Mouse (Mus musculus) T-helper 17 cell (primary cell): Measurements from ENCODE around the gene Nrxn2.

Experiments
- in situ Hi-C, 2 experiments: fragments of 300-600 bp; cut with MboI, MseI; formaldehyde crosslinking; loops; 1 replicate in 1 of 2; 2 replicates in 1 of 2; pipeline ENCODE4 v1.15.1; 2025; ENCODE audit warnings: high pct_unique_total_duplicates in 2 of 2

The Nrxn2 gene

GRCm38 (mm10) chr19:6533290-6534117 lies 115.0 kb downstream of the Nrxn2 start:
- in situ Hi-C loops, result no loop called here

- in situ Hi-C loops, result no loop called here
These were observed 115.5 kb downstream of the Nrxn2 start for GRCm38 (mm10) chr19:6534118-6534415.

GRCm38 (mm10) chr19:6536201-6536600 lies 117.7 kb downstream of the Nrxn2 start:
- in situ Hi-C loops, result no loop called here

- in situ Hi-C loops, result no loop called here
These were observed 118.2 kb downstream of the Nrxn2 start for GRCm38 (mm10) chr19:6536696-6537095.

GRCm38 (mm10) chr19:6537526-6537925 lies 119.0 kb downstream of the Nrxn2 start:
- in situ Hi-C loops, result no loop called here

- in situ Hi-C loops, result no loop called here
These were observed 120.0 kb downstream of the Nrxn2 start for GRCm38 (mm10) chr19:6538546-6538945.

GRCm38 (mm10) chr19:6539592-6539991 lies 121.1 kb downstream of the Nrxn2 start:
- in situ Hi-C loops, result no loop called here

- in situ Hi-C loops, result no loop called here
These were observed 121.7 kb downstream of the Nrxn2 start for GRCm38 (mm10) chr19:6540191-6540590.

GRCm38 (mm10) chr19:6541521-6541920 lies 123.0 kb downstream of the Nrxn2 start:
- in situ Hi-C loops, result no loop called here

GRCm38 (mm10) chr19:6542367-6543034 lies 124.0 kb downstream of the Nrxn2 start, which contains the start of gene Slc22a12:
Gene Slc22a12 (minus strand): TSS chr19:6543032.
- in situ Hi-C loops, result no loop called here

- in situ Hi-C loops, result no loop called here
These were observed 124.5 kb downstream of the Nrxn2 start for GRCm38 (mm10) chr19:6543035-6543383.

- in situ Hi-C loops, result no loop called here
These were observed 125.0 kb downstream of the Nrxn2 start for GRCm38 (mm10) chr19:6543518-6543917.

- in situ Hi-C loops, result loop anchor here in 1 of 2 experiments (5.0 kb wide), 1 partner anchor 52 kb away; no protein-coding TSS in a partner anchor
These were observed 126.2 kb downstream of the Nrxn2 start for GRCm38 (mm10) chr19:6544712-6545111.

- in situ Hi-C loops, result loop anchor here in 1 of 2 experiments (5.0 kb wide), 1 partner anchor 53 kb away; no protein-coding TSS in a partner anchor
These were observed 127.0 kb downstream of the Nrxn2 start for GRCm38 (mm10) chr19:6545481-6545880.

GRCm38 (mm10) chr19:6546096-6546495 lies 127.6 kb downstream of the Nrxn2 start:
- in situ Hi-C loops, result loop anchor here in 1 of 2 experiments (5.0 kb wide), 1 partner anchor 54 kb away; no protein-coding TSS in a partner anchor

- in situ Hi-C loops, result loop anchor here in 1 of 2 experiments (5.0 kb wide), 1 partner anchor 56 kb away; no protein-coding TSS in a partner anchor
These were observed 129.3 kb downstream of the Nrxn2 start for GRCm38 (mm10) chr19:6547801-6548200.

- in situ Hi-C loops, result loop anchor here in 1 of 2 experiments (5.0 kb wide), 1 partner anchor 56 kb away; no protein-coding TSS in a partner anchor
These were observed 130.2 kb downstream of the Nrxn2 start for GRCm38 (mm10) chr19:6548431-6549410.

- in situ Hi-C loops, result loop anchor here in 1 of 2 experiments (5.0 kb wide), 1 partner anchor 57 kb away; no protein-coding TSS in a partner anchor
These were observed 131.0 kb downstream of the Nrxn2 start for GRCm38 (mm10) chr19:6549566-6549965.

- in situ Hi-C loops, result no loop called here
These were observed 132.7 kb downstream of the Nrxn2 start for GRCm38 (mm10) chr19:6551215-6551614.

GRCm38 (mm10) chr19:6552302-6553028 lies 133.9 kb downstream of the Nrxn2 start:
- in situ Hi-C loops, result no loop called here

- in situ Hi-C loops, result no loop called here
These were observed 134.6 kb downstream of the Nrxn2 start for GRCm38 (mm10) chr19:6553174-6553573.
